Mouse (Mus musculus) cerebellum, adult 11-12 months (tissue): ENCODE data around the gene Socs2.

Experiments
- DNase-seq: peaks from one replicate; pipeline ENCODE4 v3.0.0; 2022

The Socs2 gene

DNA sequence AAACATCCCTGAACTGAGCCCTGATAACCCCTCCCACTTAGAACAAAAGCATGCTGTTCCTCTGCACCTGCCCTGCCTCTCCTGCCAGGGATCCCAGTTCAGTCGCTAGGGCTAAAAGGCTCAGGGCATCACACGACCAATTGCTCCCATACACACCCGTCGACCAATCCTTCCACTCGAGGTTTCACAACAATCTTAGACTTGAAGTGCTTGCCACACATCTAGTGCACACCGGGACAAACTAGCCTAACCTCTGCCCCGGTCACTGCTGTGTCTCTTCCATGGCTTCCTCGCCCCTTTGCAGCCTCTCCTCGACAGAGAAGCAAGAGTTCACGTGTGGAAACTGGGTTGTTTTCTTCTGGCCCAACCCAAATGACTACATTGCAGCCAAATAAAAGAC, 3.3 kb upstream of the Socs2 start:
- no peak for DNase-seq

DNA sequence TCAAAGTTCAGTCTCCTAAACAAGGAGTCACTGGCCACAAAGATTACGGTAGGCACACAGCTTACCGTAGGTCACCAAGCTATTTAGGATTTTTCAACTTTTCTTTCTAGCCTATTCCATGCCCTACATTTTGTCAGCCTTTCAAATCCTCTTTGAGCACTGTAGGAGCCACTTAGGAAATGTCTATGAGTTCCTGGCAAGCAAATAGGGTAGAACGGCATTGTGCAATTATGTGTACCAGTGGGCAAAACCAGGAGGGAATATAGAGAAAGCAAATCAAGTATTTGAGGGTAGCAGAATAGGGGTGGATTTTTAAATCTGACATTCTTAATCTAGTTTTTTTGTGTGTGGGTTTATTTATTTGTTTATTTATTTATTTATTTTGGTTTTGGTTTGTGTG, 2.7 kb upstream of the Socs2 start:
- DNase-seq = no peak

DNA sequence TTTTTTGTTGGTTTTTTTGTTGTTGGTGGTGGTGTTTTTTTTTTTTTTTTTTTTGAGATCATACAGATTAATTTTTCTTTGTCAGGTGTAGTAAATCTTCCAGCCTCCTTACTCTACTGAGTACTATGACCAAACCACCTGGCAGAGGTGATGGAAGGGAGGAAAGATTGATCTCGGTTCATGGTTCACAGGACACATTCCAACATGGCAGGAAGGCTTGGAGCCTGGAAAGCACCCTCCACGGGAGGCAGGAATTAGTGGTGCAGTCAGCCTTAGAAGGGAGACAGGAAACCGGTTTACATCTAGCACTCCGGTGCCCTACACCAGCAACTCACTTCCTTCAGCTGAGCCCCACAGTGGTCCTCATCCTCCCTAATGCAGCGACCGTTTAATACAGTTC, 1.7 kb upstream of the Socs2 start:
- no peak for DNase-seq

DNA sequence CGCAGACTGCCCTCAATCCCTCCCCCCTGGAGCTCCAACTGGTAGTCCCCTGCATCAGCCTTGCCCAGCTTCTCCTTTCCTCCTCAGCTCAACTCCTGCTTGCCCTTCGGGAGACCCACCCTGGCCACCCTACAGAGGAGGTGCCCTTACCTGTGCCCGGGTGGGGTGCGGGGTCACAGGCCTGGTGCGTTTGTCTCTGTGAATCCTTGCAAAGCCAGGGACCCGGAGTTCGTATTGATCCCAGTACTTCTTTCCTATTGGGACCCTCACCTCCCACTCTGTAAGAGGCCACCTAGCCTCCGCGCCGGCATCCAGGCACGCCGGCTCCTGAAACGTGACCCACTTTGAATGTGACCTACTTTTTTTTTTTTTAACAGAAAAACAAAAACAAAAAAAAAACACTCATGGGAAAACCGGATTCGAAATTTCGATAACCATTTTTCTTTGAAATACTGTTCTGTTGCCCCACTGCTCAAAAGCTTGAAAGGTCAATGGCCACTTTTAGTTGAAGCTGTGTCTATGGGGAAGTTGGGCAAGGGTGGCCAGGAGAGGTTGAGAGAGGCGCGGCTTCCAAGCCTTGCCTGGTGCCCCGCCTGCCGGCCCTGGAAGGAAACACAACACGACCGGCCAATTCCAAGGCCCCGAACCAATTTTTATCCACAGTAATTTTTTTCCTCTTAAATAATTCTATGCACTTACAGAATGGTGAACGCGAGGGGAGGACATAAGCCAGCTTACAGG, 686 bp upstream of the Socs2 start:
- DNase-seq = peak; percentile 42

DNA sequence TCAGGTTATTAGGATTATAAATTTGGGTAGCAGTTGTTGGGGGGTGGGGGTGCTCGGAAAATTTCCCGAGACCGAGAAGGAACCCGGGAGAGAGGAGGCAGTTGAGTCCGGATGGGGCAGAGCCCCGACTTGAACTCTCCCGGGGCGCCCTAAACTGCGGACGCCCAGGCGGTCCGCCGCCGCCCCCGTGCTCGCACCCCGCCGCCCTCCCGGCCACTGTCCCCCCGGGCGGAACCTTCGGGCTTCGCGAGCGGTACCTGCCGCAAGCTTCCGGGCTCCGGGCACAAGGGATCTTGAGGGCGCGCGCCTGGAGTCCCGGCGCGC, 657 bp downstream of the Socs2 start:
- no peak for DNase-seq

DNA sequence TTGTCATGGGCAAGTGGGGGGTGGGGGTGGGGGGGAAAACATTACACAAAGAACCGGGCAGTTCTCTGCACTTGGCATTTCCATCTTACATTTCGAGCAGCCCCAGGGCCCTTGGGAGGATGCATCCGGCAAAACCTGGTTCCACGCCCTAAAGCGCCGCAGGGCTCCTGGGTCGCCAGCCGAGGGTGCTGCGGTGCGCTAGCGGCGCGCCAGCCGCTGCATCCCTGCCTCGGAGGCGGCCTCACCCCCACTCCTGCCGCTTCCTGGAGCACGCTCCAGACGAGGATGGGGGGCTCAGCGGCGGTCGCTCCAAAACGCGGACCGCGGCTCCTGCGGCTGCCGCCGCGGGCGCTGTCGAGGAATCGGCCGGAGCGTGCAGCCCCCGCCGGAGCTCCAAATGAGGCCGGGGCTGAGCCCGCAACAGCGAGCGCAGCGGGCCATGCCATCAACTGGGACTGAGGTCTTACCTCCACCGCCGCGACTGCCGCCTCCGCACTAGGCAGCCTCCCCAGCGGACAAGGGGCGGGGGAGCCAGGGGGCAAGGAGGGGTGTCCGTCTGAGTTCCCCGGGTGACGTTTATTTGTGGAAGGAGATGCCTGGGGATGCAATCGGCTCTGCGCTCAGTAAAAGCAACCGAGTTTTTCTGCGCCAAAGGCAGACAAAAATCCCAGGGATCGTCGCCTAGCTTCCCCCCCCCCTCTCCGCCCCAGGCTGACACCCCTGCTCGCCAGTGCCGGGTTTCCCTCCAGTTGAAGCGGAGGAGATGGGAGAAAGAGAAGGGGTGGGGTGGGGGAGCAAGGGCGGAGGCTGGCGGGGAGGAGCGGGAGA, 1.2 kb downstream of the Socs2 start:
- peak; percentile 20 for DNase-seq

DNA sequence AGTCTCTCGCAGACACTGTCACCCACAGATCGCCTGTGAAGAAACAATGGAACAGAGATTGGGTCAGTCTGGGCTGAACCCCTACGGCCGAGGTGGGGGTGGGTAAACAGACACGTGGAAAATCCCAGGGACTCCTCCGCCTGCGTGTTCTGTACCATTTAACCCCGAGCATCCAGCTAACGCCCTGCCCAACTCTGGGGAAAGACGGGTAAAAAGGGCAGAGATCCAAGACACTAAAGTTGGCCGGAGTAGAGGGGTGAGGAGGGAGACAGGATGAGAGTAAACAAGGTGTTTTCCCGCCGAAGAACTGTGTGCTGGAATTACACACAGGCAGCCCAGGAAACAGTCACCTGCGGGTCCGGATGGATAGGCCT, 1.8 kb downstream of the Socs2 start:
- DNase-seq = no peak

DNA sequence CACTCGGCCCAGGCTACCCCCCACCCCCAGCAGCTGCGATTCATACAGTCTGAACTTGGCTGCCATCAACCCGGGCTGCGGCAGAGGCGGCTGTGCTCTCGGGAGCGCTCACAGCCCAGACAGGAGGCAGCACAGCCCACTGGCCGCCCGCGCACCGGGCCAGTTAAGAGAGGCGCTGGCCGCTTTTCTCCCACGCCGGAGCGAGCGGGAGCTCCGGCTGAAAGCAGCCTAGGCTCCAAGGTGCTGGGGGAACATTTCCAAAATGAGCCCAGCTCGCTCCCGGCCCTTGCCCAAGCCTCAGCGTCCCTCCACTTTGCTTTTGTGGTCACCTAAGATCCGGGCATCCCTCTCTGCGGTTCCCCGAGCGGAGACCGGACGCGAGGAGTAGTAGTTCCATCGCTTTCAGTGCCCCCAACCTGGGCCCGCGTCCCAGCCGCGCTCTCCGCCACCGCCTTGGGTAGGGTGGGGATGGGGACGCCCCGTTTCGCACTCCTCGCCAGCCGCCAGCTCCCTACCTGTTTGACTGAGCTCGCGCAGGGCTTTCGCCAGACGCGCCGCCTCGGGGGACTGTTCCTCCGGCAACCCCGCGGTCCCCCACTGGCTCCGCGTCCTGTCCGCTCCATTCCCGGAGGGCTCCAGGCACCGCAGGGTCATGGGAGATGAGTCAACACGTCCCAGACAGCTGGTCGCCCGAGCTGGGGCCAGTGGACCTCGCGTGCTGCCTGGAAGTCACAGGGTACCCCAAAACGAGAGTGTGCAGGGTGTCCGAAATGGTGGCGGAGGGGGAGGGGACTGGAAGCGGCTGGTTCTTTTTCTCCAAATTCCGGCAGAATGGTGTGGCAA, 2.4 kb downstream of the Socs2 start:
- DNase-seq = peak; percentile 14

DNA sequence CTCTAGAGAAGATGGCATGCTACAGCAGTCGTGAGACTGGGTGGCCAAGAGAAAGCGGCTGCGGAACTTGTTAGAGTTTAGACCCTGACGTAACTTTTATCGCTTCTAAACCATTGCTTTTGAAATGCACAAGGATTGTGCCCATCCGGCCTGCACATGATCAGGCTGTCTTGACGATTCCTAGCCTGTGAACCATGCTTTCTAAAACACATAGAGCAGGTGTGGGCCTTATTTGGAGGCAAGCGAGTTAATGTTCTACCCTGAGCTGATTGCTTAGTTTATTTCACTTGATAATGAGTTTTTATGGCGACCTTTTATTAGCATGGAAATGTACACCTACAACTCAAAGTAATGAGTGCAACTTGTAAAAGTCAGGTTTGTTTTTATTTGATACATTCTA, 5.8 kb downstream of the Socs2 start:
- no peak for DNase-seq

DNA sequence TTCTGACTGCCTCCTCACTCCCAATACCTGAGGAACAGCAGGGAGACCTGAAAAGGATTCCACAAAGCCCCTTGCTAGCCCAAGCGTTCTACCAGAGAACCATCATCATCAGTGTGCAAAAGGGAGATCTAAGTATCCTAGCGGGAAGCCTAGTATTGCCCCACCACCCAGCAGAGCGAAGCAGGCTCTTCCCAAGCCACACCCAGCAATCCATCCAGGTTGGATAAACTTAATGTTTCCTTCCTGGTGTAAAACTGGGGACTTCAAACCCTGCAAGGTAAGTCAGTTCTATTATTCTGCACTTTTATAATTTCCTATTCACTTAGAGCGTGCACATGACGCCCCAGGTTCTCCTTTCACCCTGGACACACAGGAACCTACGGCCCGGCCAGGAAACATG, 6.3 kb downstream of the Socs2 start:
- DNase-seq = no peak

DNA sequence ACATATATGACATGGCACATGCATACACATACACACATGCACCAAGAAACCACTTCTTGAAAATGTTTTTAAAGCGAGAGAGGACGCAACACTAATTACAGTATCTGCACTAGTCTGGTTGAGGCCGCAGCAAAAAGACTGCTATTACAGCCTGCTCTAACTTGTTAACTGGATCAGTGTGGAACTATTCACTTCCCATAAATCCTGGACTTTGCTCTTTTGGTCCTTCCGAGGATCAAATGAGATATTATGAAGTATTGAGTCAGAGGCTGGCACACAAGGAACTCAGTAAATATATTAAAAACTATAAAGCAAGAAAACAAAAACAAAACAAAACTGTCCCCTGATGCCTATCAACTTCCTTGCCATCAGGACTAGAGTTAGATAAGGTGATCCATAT, 6.8 kb downstream of the Socs2 start:
- no peak for DNase-seq

DNA sequence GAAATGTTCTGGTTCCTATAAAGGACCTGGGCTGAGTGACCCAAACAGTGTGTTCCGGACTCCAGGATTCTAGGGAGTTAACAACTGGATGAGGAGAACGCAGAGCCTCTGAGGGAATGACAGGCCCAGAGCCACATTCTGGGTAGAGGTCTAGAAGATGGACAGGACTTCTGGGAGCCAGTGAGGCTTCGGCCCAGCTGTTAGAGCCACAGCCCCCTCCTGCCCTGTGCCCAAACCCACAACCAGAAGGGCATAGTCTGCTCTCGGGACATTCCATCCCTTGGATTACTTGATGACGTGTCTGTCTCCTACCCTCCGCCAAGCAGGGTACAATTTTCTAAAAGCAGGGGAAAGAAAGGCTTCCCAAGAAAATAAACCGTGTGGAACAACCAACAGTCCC, 7.8 kb downstream of the Socs2 start:
- no peak for DNase-seq

DNA sequence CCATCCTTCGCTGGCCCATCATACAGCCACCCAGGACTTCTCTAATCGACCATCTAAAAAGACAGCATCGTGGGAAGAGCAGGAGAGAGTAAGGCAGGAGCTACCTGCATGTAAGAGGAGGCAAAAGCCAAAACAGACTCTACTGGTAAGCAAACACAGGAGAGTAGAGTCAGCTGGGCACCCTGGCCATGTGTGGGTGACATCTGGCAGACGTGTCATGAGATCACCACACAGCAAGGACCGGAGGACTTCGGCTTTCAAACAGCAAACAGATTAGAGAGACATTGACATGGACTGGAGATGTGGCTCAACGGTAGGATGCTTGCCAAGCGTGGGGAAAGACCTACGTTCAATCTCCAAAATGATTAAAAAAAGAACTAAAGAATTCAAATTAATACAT, 8.5 kb downstream of the Socs2 start:
- DNase-seq = no peak

DNA sequence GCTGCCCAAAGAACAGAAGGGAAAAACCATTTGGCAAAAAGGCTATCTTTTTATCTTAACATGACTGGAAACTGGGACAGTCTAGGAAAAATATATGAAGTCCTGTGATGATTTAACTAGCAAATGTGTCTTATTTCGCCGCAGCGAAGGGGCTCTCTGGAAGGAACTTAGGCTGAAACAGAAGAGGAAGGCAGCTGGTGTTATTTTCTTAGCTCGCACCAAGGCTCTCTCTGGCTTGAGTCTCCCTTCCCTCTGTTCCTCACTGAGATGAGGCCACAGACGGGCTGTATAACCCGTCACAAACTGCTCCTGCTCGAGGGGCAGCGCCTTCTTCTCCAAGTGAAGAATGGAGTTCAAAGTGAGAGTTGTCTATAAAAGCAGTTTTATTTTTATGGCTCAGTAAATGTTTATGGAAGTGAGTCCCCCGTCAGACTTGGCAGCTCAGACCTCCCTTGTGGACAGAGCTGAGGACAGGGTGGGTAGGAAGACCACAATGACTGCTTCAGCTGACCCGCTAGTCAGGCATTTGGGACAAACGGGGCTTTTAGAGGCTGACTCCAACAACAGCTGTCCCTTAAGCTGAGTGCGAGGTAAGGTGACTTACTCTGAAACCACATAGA, 9.3 kb downstream of the Socs2 start:
- no peak for DNase-seq

DNA sequence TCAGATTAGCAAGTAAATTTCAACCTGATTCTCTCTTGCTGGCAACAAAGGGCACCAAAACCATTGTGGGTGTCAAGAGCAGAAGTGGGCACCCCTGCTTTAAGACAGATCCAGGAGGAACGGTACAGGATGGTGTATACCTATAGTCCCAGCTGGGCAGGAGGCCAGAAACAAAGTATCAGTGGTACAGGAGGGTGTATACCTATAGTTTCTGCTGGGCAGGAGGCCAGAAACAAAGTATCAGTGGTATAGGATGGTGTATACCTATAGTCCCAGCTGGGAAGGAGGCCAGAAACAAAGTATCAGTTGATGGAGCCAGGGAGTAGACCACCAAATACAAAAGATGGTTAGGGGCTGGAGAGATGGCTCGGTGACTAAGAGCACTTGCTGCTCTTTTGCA, 12.2 kb downstream of the Socs2 start:
- DNase-seq = no peak

DNA sequence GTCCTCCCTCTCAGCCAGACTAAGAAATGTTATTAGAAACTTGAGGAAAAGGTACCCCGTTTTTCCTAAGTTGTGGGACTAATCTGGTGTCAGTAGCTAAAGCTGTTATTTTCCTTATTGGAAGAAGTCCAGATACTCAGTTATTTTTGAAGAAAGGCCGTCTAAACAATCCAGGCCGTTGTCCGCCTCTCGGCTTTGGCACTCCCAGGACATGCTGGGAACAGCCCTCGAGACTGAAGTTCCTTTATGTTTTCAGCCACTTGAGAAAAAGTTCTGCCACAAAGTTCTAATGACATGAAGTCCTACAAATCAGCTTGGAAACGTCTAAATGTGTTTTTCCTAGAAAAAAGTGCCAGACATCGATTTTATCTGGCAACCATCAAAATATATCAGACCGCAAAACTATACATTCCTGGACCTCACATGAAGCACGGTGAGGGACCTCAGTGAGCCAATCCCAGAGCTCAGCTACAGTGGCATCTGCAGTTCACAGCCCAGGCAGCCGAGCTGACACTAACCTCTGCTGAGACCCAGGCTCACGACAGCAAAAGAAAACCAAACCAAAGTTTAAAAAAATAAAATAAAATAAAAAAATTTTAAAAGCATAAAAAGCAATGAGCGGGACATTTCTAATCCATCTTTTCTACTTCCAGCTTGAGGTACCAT, 17.2 kb downstream of the Socs2 start:
- no peak for DNase-seq

DNA sequence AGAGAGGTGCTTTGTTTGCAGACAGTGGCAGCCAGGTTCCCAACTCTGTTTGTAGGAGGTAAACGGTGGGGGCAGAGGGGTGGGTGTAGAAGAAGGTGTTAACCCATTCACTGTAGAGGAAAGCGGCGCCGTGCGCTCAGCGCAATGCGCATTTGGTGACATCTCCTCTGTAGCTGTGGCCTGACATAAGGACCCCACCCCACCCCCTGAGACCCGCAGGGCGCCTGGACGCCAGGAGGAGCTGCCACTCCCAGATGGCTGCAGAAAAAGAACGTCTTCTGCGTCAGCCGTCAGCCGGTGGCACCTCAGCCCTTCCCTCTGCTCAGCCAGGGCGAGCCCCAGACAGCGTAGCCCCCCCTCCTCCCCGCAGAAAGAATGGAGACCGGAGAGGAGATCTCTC, 18.5 kb downstream of the Socs2 start:
- DNase-seq = no peak

DNA sequence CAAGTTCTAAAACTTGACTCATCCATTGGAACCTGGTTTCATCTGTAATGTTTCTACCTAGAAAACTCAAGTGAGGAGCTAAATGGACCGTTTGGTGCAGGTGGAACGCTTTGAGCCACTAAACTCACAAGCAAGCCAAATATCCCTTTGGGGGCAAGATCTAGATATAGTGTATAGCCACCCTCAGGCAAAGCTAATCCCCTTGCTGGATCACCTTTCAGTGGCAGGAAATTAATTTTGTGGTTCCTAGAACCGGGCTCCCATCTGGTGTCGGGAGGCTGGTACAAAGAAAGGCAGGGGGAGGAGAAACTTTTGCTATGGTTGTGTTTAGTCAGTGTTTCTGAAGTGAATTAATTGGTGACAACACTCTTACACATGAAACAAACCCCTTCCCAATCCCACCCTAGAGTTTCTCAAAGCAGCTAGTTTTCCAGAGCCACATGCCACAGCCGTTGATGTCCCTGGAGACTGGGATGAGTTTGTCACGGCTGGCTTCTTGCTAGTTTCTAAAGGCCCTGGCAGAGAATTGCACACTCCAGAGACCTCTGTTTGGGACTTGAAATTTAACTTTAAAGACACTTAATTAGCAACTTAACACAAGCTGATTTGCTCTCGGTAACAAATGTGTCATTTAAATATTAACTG, 19.7 kb downstream of the Socs2 start:
- no peak for DNase-seq

DNA sequence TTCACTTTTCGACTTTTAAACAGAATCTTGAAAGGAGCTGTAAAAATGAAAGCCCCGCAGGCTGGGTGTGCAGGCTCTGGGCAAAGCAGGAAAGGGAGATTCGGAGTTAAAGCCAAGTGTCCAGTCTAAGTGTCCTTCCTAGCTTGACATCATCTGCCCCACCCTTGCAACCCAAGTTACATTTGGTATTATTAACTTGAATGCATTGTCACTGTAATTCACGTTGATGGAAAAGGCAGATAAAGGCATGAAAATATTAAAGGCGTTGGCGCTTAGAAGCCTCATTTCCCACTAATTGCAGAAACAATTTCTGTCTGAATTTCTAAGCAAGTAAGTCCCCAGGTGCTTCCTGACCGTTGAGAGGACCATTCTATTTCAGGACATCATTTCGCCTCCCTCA, 20.6 kb downstream of the Socs2 start:
- no peak for DNase-seq

DNA sequence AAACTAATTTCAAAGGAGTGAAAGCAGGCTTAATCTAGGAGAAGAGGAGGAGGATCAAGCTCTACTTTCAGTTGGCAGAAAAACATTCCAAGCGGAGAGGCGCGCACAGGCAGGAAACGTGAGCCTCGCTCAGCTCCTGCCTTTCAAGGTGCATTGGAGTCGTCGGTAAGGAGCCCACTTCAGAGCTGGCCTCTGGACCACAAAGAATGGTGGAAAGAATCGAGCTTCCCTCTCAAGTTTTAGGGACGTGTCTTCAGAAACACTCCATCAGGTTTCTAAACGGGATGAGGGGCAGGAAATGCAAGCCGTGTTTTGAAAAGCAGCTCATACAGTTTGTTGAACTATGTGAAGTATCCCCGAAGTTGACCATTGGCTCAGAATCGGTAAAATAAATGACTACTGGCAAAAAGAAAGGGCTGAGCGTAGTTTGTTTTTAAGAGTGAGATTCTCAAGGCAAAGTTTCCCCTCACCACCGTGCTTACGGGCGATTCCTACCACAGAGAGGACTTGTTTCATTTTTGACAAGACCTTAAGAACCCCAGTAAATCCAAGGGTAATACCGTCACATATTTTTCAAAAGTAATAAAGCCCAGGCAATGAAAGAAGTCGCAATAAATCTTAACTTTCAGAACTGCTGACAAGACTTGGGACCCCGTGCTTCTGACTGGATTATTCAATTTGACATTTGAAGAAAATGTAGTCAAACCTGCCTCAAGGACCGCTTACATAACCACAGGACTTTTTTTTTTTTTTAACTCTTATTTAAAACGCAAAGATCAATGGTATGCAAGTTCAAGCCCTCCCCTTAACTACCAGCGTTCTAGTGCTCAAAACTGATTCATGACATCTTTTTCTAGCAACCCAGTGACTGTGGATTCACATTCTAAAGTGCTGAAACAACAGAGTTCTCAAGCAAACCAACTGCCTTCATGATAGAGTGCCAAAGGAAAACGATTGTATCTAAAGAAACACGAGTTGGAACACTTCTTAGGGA, 21.9 kb downstream of the Socs2 start:
- DNase-seq = no peak

DNA sequence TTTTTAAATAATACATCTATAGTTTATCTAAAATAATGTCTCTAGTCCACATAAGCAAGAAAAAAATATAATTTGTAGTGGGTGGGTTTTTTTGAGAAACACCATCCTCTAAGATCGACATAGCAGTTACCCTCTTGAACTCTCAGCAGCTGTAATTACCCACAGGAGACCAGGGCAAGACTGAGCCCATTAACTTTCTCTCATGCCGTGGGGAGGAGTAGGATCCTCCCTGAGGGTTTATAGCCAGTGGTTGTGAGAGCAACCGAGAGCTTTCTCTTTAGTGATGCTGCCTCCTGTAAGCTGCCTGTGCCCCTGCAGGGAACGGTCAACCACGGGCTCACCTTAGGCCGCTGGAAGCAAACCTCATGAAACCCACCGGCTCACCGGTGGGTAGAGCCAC, 24.9 kb downstream of the Socs2 start:
- no peak for DNase-seq
